Mouse (Mus musculus): ENCODE data around the gene Sf3b4. TPM values are rescaled to one million over a fixed set of nuclear protein-coding genes. Genes with fewer than 3 reads are reported as not detected.

The Sf3b4 gene
- polyA plus RNA-seq (2015; fragmentation: Nextera tagmentation; extraction: Ambion mirVana) = 38.6 and 41.1 TPM in 2 replicates

- Histone ChIP-seq H3K27ac (ENCODE audit: low read depth) (peak within 1 kb of the TSS; percentile 93), H3K9ac (replicated peaks) (peak within 1 kb of the TSS; percentile 82), H3K4me1 (ENCODE audit: insufficient read depth) (peaks cover 32% of the 10 kb centered on the region), H3K4me2 (ENCODE audit: low read depth, low read length) (peak within 1 kb of the TSS; percentile 84), H3K27me3 (ENCODE audit: insufficient read depth, low read length) (no peaks in the 10 kb centered on the region), H3K9me3 (ENCODE audit: low read length) (no peaks in the 10 kb centered on the region), H3K4me3 (ENCODE audit: low read depth, low read length) (peak within 1 kb of the TSS; percentile 84), H3K36me3 (replicated peaks; ENCODE audit: insufficient read depth, low read length) (peaks cover 30% of the 10 kb centered on the region)
- ATAC-seq = peak; percentile 95
- WGBS (ENCODE audit: insufficient replicate concordance) = under 1% methylated on average over 56 of the region's 58 CpGs
- TF ChIP-seq EP300 (IDR thresholded peaks at IDR 0.05; ENCODE audit: low read depth) = peak; percentile 64; the same call in 1 of the 2 replicates
- TF ChIP-seq CTCF (IDR thresholded peaks at IDR 0.05; ENCODE audit: low read depth) = no peak
- DNase-seq = peak; percentile 97
Observed at GRCm38 (mm10) chr3:96172197-96173178, at the start of gene Sf3b4. TSS of gene Sf3b4 (plus strand) at chr3:96172332.

GRCm38 (mm10) chr3:96124235-96124634, 47.9 kb upstream of the Sf3b4 start:
- H3K9me3 ChIP-seq (ENCODE audit: low read length) = no peaks in the 10 kb centered on the region
- TF ChIP-seq CTCF (IDR thresholded peaks at IDR 0.05; ENCODE audit: low read depth) (no peak), EP300 (IDR thresholded peaks at IDR 0.05; ENCODE audit: low read depth) (no peak)
- H3K27me3 ChIP-seq (ENCODE audit: insufficient read depth, low read length) = no peaks in the 10 kb centered on the region
- WGBS (ENCODE audit: insufficient replicate concordance) = 76% methylated on average over 5 of the region's 5 CpGs
- H3K4me1 ChIP-seq (ENCODE audit: insufficient read depth) = no peaks in the 10 kb centered on the region
- ATAC-seq (no peak), DNase-seq (no peak)
- no peak overlapping the region for H3K9ac ChIP-seq (replicated peaks)
- H3K36me3 ChIP-seq (replicated peaks; ENCODE audit: insufficient read depth, low read length) = no peaks in the 10 kb centered on the region
- H3K4me3 ChIP-seq (ENCODE audit: low read depth, low read length) = no peak overlapping the region
- no peak overlapping the region for H3K27ac ChIP-seq (ENCODE audit: low read depth)
- H3K4me2 ChIP-seq (ENCODE audit: low read depth, low read length) = no peak overlapping the region

- no peaks in the 10 kb centered on the region for H3K36me3 ChIP-seq (replicated peaks; ENCODE audit: insufficient read depth, low read length)
- no peak overlapping the region for H3K4me3 ChIP-seq (ENCODE audit: low read depth, low read length)
- TF ChIP-seq CTCF (IDR thresholded peaks at IDR 0.05; ENCODE audit: low read depth) = no peak
- TF ChIP-seq EP300 (IDR thresholded peaks at IDR 0.05; ENCODE audit: low read depth) = no peak
- no peaks in the 10 kb centered on the region for H3K9me3 ChIP-seq (ENCODE audit: low read length)
- H3K4me1 ChIP-seq (ENCODE audit: insufficient read depth) = no peaks in the 10 kb centered on the region
- H3K4me2 ChIP-seq (ENCODE audit: low read depth, low read length) = no peak overlapping the region
- no peak overlapping the region for H3K27ac ChIP-seq (ENCODE audit: low read depth)
- no peaks in the 10 kb centered on the region for H3K27me3 ChIP-seq (ENCODE audit: insufficient read depth, low read length)
- DNase-seq (no peak), ATAC-seq (no peak)
- no peak overlapping the region for H3K9ac ChIP-seq (replicated peaks)
Observed at GRCm38 (mm10) chr3:96128128-96128527, 44.0 kb upstream of the Sf3b4 start.

- no peaks in the 10 kb centered on the region; the same call in 1 of the 2 replicates for H3K4me1 ChIP-seq (ENCODE audit: insufficient read depth)
- no peak overlapping the region for H3K4me2 ChIP-seq (ENCODE audit: low read depth, low read length)
- ATAC-seq = no peak
- H3K4me3 ChIP-seq (ENCODE audit: low read depth, low read length) = no peak overlapping the region
- TF ChIP-seq EP300 (IDR thresholded peaks at IDR 0.05; ENCODE audit: low read depth) (no peak), CTCF (IDR thresholded peaks at IDR 0.05; ENCODE audit: low read depth) (no peak)
- H3K27me3 ChIP-seq (ENCODE audit: insufficient read depth, low read length) = no peaks in the 10 kb centered on the region
- 70% methylated on average over 3 of the region's 3 CpGs for WGBS (ENCODE audit: insufficient replicate concordance)
- no peaks in the 10 kb centered on the region for H3K36me3 ChIP-seq (replicated peaks; ENCODE audit: insufficient read depth, low read length)
- H3K9me3 ChIP-seq (ENCODE audit: low read length) = no peaks in the 10 kb centered on the region
- DNase-seq = no peak
- no peak overlapping the region for H3K9ac ChIP-seq (replicated peaks)
- H3K27ac ChIP-seq (ENCODE audit: low read depth) = no peak overlapping the region
Observed at GRCm38 (mm10) chr3:96132478-96132877, 39.7 kb upstream of the Sf3b4 start.

GRCm38 (mm10) chr3:96133327-96133905, 38.7 kb upstream of the Sf3b4 start:
- no peak for ATAC-seq
- H3K9me3 ChIP-seq (ENCODE audit: low read length) = no peaks in the 10 kb centered on the region
- H3K4me1 ChIP-seq (ENCODE audit: insufficient read depth) = no peaks in the 10 kb centered on the region; the same call in 1 of the 2 replicates
- no peaks in the 10 kb centered on the region for H3K27me3 ChIP-seq (ENCODE audit: insufficient read depth, low read length)
- no peaks in the 10 kb centered on the region; the same call in 1 of the 2 replicates for H3K36me3 ChIP-seq (replicated peaks; ENCODE audit: insufficient read depth, low read length)
- 60% methylated on average over 11 of the region's 11 CpGs for WGBS (ENCODE audit: insufficient replicate concordance)
- H3K4me2 ChIP-seq (ENCODE audit: low read depth, low read length) = no peak overlapping the region
- no peak for TF ChIP-seq EP300 (IDR thresholded peaks at IDR 0.05; ENCODE audit: low read depth)
- no peak for TF ChIP-seq CTCF (IDR thresholded peaks at IDR 0.05; ENCODE audit: low read depth)
- H3K4me3 ChIP-seq (ENCODE audit: low read depth, low read length) = no peak overlapping the region
- H3K9ac ChIP-seq (replicated peaks) = no peak overlapping the region
- H3K27ac ChIP-seq (ENCODE audit: low read depth) = peak overlapping the region; percentile 42; the same call in 1 of the 2 replicates
- DNase-seq = no peak

GRCm38 (mm10) chr3:96135011-96135410, 37.1 kb upstream of the Sf3b4 start:
- TF ChIP-seq CTCF (IDR thresholded peaks at IDR 0.05; ENCODE audit: low read depth) (no peak), EP300 (IDR thresholded peaks at IDR 0.05; ENCODE audit: low read depth) (no peak)
- H3K27me3 ChIP-seq (ENCODE audit: insufficient read depth, low read length) = no peaks in the 10 kb centered on the region
- DNase-seq = no peak
- H3K4me2 ChIP-seq (ENCODE audit: low read depth, low read length) = no peak overlapping the region
- peaks cover under 1% of the 10 kb centered on the region for H3K36me3 ChIP-seq (replicated peaks; ENCODE audit: insufficient read depth, low read length)
- no peak overlapping the region for H3K27ac ChIP-seq (ENCODE audit: low read depth)
- no peaks in the 10 kb centered on the region; the same call in 1 of the 2 replicates for H3K4me1 ChIP-seq (ENCODE audit: insufficient read depth)
- H3K9ac ChIP-seq (replicated peaks) = no peak overlapping the region
- H3K9me3 ChIP-seq (ENCODE audit: low read length) = no peaks in the 10 kb centered on the region
- WGBS (ENCODE audit: insufficient replicate concordance) = 69% methylated on average over 3 of the region's 3 CpGs
- no peak overlapping the region for H3K4me3 ChIP-seq (ENCODE audit: low read depth, low read length)
- no peak for ATAC-seq
